Mouse (Mus musculus) kidney, adult 2 months (tissue): ENCODE results near the gene Zhx3. TPM values are rescaled to one million over a fixed set of nuclear protein-coding genes. Genes with fewer than 3 reads are reported as not detected.

Experiments used
- DNase-seq: peaks from one replicate; pipeline ENCODE4 v3.0.0; 2021
- H3K27ac ChIP-seq: fragments of 200-500 bp; 2 replicates; pipeline ENCODE4 v1.5.1; 2012; ENCODE audit warnings: low read depth, low read length, control low read depth, inconsistent platforms; ENCODE audit not compliant: insufficient read depth
- H3K27me3 ChIP-seq: fragments of 200-500 bp; replicated peaks from 2 replicates; pipeline ENCODE4 v1.6.1; 2012; ENCODE audit warnings: mild to moderate bottlenecking, moderate library complexity, low read length, inconsistent platforms; ENCODE audit not compliant: control insufficient read depth, insufficient read depth
- H3K36me3 ChIP-seq: fragments of 200-500 bp; 2 replicates; pipeline ENCODE4 v1.6.1; 2012; ENCODE audit warnings: mild to moderate bottlenecking, moderate library complexity, low read length, inconsistent platforms; ENCODE audit not compliant: control insufficient read depth, insufficient read depth
- H3K4me1 ChIP-seq: fragments of 200-500 bp; 2 replicates; pipeline ENCODE4 v1.6.1; 2011; ENCODE audit warnings: low read length; ENCODE audit not compliant: control insufficient read depth, insufficient read depth
- H3K4me3 ChIP-seq: fragments of 200-500 bp; 2 replicates; pipeline ENCODE4 v1.5.1; 2011; ENCODE audit warnings: mild to moderate bottlenecking, low read depth, low read length, control low read depth; ENCODE audit not compliant: insufficient read depth
- CTCF ChIP-seq: fragments of 200-500 bp; conservative IDR thresholded peaks from 2 replicates; pipeline ENCODE4 v1.5.1; 2011; ENCODE audit warnings: low read depth, mild to moderate bottlenecking, control low read depth, low read length, moderate library complexity, mixed read lengths; ENCODE audit not compliant: insufficient read depth, insufficient read length
- POLR2A ChIP-seq: fragments of 200-500 bp; IDR thresholded peaks from one replicate; pipeline ENCODE4 v1.6.1; 2011; ENCODE audit warnings: low read depth, low read length, control low read depth
- WGBS: fragments of 180-500 bp; shearing (Covaris S2); methylation state at CpG from one replicate; pipeline ENCODE4 v1.1.7; 2018; 5-methylcytosine and 5-hydroxymethylcytosine counted together
- polyA plus RNA-seq: library from polyadenylated mRNA; depleted of rRNA; stranded (reverse); fragments of >200 nt; gene quantifications from 2 replicates; pipeline ENCODE4 v1.2.3, GENCODE M21; 2012

The Zhx3 gene
- polyA plus RNA-seq, 1 experiment = 16.9 TPM

DNA sequence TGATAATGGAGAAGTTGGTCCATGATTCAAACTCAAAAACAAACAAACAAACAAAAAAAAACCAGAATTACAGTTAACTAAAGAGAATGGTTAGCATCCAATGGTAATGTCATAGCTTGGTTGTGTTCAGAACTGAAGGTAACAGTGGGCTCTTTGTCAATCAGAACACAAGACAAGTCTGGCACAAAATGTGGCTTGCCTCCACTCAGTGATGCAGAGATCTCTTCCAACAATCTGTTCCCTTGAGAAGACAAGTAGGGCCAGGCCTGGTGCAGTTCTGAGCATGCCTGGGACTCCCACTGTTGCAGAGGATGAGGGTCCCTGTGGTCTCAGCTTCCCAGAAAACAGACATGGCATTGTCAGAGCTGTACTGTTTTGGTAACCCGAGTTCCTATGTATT, 101.9 kb downstream of the Zhx3 start:
- no peak overlapping the region for H3K4me3 ChIP-seq
- 92% methylated on average over 1 of the region's 1 CpGs for WGBS
- H3K4me1 ChIP-seq = peaks cover 17% of the 10 kb centered on the region; the same call in 1 of the 2 replicates
- no peak for DNase-seq
- H3K27me3 ChIP-seq = no peaks in the 10 kb centered on the region
- TF ChIP-seq POLR2A = no peak
- no peak for TF ChIP-seq CTCF
- H3K36me3 ChIP-seq = no peaks in the 10 kb centered on the region; the same call in none of the 2 replicates
- no peak overlapping the region for H3K27ac ChIP-seq

DNA sequence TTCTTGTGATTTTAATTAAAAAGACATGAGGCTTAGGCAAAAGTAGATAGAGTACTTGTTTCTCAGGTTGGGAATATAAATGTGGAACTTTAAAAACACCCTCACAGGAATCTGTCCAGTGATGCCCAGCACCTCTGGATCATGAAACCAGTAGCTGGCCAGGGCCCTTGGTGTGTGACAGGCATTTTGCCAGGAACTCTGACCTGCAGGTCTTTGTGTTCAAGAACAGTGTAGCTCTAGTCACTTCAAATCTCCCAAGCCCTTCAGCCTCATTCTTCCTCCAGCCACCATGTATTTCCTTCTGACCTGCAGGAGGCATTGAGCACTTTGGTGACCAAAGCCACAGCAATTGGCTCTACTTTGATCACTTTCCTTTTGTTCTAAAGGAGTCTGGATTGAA, 102.4 kb downstream of the Zhx3 start:
- DNase-seq = peak; percentile 55

DNA sequence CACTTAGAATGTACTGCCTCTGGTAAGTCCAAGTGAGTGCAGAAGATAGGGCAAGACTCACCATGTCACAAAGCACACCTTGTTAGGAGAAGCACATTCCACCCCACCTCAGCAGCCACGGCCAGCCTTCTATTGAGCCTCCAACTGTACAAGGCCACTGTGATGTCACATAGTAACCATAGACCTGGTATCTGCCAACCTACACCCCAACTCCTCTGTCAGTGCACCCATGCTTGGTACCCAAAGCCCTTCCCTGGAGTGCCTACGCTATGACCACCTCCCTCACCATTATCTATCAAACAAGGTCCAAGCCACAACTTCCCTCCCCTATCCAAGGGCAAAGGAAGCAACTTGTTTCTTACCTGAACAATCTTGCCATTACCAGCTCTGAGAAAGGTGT, 103.8 kb downstream of the Zhx3 start:
- H3K27ac ChIP-seq = no peak overlapping the region
- no peak for TF ChIP-seq CTCF
- TF ChIP-seq POLR2A = no peak
- no peak for DNase-seq
- H3K36me3 ChIP-seq = no peaks in the 10 kb centered on the region
- 93% methylated on average over 2 of the region's 2 CpGs for WGBS
- H3K4me1 ChIP-seq = peaks cover 17% of the 10 kb centered on the region; the same call in 1 of the 2 replicates
- H3K27me3 ChIP-seq = no peaks in the 10 kb centered on the region
- H3K4me3 ChIP-seq = no peak overlapping the region

More for the DNA sequence above, 102.4 kb downstream of the Zhx3 start:
- no peak for TF ChIP-seq CTCF
- no peak for TF ChIP-seq POLR2A
- no peak overlapping the region for H3K27ac ChIP-seq
- no peak overlapping the region for H3K4me3 ChIP-seq
- H3K36me3 ChIP-seq = no peaks in the 10 kb centered on the region; the same call in none of the 2 replicates
- H3K27me3 ChIP-seq = no peaks in the 10 kb centered on the region
- peaks cover 17% of the 10 kb centered on the region; the same call in 1 of the 2 replicates for H3K4me1 ChIP-seq

DNA sequence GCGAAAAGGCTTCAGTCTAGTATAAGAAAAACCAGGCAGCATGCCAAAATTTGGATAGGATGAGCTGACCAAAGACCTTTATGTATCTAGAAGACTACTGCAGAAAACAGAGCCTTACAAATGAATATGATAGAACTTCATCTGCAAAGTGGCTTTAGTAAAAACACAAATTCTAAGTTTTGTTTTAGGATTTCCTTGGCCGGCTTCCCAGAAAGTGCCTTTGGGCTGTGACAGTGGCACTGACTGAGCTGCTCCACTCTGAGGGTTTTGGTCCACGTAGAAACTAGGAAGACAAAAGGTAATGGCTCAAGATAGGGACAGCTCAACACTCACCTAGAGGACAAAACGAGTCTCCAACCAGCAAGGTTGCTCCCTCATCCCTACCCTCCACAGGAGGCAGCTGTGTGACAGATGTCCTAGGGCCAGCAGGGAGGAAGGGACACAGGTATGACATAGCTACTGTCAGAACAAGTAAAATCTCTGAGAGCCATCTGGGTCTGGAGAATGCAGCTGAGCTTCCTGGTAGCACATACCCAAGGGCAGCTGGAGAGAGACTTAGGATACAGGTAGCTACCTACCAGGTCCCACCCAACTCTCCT, 104.6 kb downstream of the Zhx3 start:
- Histone ChIP-seq H3K4me3 (no peak overlapping the region), H3K27me3 (no peaks in the 10 kb centered on the region), H3K4me1 (peaks cover 17% of the 10 kb centered on the region; the same call in 1 of the 2 replicates), H3K27ac (no peak overlapping the region), H3K36me3 (no peaks in the 10 kb centered on the region)
- WGBS = 65% methylated on average over 4 of the region's 4 CpGs
- peak; percentile 35 for DNase-seq
- TF ChIP-seq POLR2A (no peak), CTCF (no peak)

DNA sequence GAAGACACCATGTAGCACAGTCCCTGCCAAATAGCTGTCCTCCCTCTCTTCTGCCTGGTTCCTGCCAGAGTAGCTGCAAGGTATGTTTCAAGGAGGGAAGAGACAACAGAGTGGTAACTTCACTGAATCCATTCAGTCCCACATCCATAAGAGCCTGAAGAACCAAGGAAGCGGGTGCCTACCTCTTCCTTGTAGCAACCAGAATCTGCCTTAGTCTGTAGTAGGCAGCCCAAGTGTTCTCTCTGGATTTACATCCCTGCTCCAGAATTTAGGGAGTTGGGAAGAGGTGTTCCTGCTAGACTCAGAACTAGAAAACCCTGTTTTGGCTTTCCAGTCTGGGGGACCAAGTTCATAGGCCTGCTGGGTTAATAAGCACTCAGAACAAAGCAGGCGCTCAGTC, 105.6 kb downstream of the Zhx3 start:
- H3K4me3 ChIP-seq = no peak overlapping the region
- TF ChIP-seq POLR2A (no peak), CTCF (no peak)
- WGBS = 92% methylated on average over 2 of the region's 2 CpGs

DNA sequence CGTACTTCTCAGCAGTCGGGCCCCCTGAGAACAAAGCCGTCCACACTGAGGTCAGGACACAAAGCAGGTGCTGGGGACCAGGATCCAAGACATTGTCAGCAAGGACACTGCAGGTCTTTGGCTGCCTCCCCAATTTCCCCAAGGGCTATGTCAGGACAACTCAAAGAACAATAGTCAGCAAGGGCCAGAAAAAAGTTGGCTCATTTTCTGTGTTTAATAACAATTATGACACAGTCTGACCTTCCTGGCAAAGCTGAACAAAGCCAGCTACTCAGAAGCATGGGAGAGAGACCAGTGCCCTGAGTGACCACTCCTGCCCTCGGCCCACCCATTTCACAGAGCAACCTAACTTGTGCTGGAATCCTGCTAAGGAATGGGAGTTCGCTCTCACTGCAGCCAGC, 106.4 kb downstream of the Zhx3 start:
- Histone ChIP-seq H3K27ac (peak overlapping the region; percentile 19; the same call in 1 of the 2 replicates), H3K4me3 (no peak overlapping the region), H3K4me1 (peaks cover 20% of the 10 kb centered on the region; the same call in 1 of the 2 replicates), H3K36me3 (no peaks in the 10 kb centered on the region), H3K27me3 (no peaks in the 10 kb centered on the region)
- WGBS = 48% methylated on average over 5 of the region's 5 CpGs
- DNase-seq = peak; percentile 89
- TF ChIP-seq CTCF = no peak
- no peak for TF ChIP-seq POLR2A

More for the DNA sequence above, 105.6 kb downstream of the Zhx3 start:
- Histone ChIP-seq H3K27ac (peak overlapping the region; percentile 7; the same call in 1 of the 2 replicates), H3K27me3 (no peaks in the 10 kb centered on the region), H3K4me1 (peaks cover 20% of the 10 kb centered on the region; the same call in 1 of the 2 replicates), H3K36me3 (no peaks in the 10 kb centered on the region)
- peak; percentile 34 for DNase-seq

DNA sequence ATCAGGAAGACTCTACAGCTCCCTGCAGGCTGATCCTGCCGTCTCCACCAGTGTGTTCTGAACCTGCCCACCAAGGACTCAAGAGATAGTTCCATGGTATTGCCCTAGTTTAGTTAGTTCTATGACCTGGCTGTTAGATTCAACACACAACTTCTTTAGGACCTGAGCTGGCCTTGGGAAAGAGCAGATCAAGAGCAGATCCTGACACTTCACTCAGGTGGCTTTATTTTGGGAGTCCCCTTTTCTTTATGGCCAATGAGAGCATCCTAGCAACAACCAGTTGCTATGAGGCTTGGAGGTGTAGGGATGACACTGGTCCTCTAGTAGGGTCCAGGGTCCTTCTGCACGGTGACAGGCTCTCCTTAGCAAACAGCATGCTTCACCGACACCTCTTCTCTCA, 107.7 kb downstream of the Zhx3 start:
- 74% methylated on average over 3 of the region's 3 CpGs for WGBS
- no peak overlapping the region for H3K4me3 ChIP-seq
- H3K27ac ChIP-seq = no peak overlapping the region
- TF ChIP-seq POLR2A (no peak), CTCF (no peak)
- peaks cover 20% of the 10 kb centered on the region; the same call in 1 of the 2 replicates for H3K4me1 ChIP-seq
- H3K36me3 ChIP-seq = no peaks in the 10 kb centered on the region; the same call in 1 of the 2 replicates
- DNase-seq = no peak
- H3K27me3 ChIP-seq = no peaks in the 10 kb centered on the region
